Mouse (Mus musculus): ENCODE measurements around the gene Wdr70. TPM values are rescaled to one million over a fixed set of nuclear protein-coding genes. Genes with fewer than 3 reads are reported as not detected.

Wdr70 gene
- polyA plus RNA-seq, 1 experiment from 2014 or later = 69.4 TPM

GRCm38 (mm10) chr15:7884181-7884580 lies 214.8 kb downstream of the Wdr70 start:
- Histone ChIP-seq H3K27ac (no peak overlapping the region), H3K9ac (no peak overlapping the region), H3K4me2 (replicated peaks) (no peak overlapping the region), H3K36me3 (peaks cover 7% of the 10 kb centered on the region; the same call in 1 of the 2 replicates), H3K9me3 (no peaks in the 10 kb centered on the region), H3K4me3 (no peak overlapping the region), H3K4me1 (peaks cover 8% of the 10 kb centered on the region; the same call in 1 of the 2 replicates), H3K27me3 (no peaks in the 10 kb centered on the region)
- WGBS = 94% methylated on average over 11 of the region's 11 CpGs
- no peak for ATAC-seq (ENCODE audit: insufficient number of reproducible peaks, insufficient read depth, low FRiP score, low TSS enrichment)

GRCm38 (mm10) chr15:7879956-7880355 lies 219.1 kb downstream of the Wdr70 start:
- no peak overlapping the region for H3K9ac ChIP-seq
- H3K4me2 ChIP-seq (replicated peaks) = no peak overlapping the region; the same call in 1 of the 2 replicates
- peaks cover 7% of the 10 kb centered on the region; the same call in 1 of the 2 replicates for H3K36me3 ChIP-seq
- 37% methylated on average over 7 of the region's 7 CpGs for WGBS
- no peak overlapping the region for H3K4me3 ChIP-seq
- no peak overlapping the region for H3K27ac ChIP-seq
- no peaks in the 10 kb centered on the region for H3K27me3 ChIP-seq
- H3K9me3 ChIP-seq = no peaks in the 10 kb centered on the region
- no peak for ATAC-seq (ENCODE audit: insufficient number of reproducible peaks, insufficient read depth, low FRiP score, low TSS enrichment)
- peaks cover 15% of the 10 kb centered on the region for H3K4me1 ChIP-seq

DNA sequence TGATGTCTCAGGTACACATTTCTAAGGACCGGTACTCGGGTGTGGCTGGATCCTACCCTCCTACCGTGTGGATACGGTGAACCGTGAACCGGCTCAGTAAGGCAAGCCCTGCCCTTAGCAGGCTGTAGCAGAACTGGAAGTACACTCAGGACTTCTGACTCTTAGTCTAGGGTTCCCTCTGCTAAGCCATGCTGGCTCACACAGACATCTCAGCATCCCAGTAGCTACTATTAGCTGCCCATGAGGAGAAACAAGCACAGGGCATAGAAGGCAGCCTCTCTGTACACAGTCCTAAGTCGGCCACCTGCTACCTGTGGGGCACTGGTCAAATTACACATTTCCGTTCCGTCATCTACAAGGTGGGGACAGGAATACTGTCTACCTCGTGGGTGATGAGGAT lies 220.1 kb downstream of the Wdr70 start:
- WGBS = 82% methylated on average over 10 of the region's 10 CpGs
- H3K9me3 ChIP-seq = no peaks in the 10 kb centered on the region
- no peak overlapping the region for H3K4me3 ChIP-seq
- peaks cover 15% of the 10 kb centered on the region for H3K4me1 ChIP-seq
- H3K36me3 ChIP-seq = peaks cover 7% of the 10 kb centered on the region; the same call in 1 of the 2 replicates
- no peak overlapping the region for H3K27ac ChIP-seq
- H3K4me2 ChIP-seq (replicated peaks) = no peak overlapping the region
- 0 out of 2 replicates have a peak, but pooled peaks have one; percentile 28 for ATAC-seq (ENCODE audit: insufficient number of reproducible peaks, insufficient read depth, low FRiP score, low TSS enrichment)
- no peak overlapping the region for H3K9ac ChIP-seq
- no peaks in the 10 kb centered on the region for H3K27me3 ChIP-seq

GRCm38 (mm10) chr15:7877560-7878467 lies 221.2 kb downstream of the Wdr70 start:
- Histone ChIP-seq H3K9ac (no peak overlapping the region), H3K27ac (no peak overlapping the region), H3K4me2 (replicated peaks) (no peak overlapping the region), H3K9me3 (no peaks in the 10 kb centered on the region), H3K36me3 (peaks cover 7% of the 10 kb centered on the region; the same call in 1 of the 2 replicates), H3K4me3 (no peak overlapping the region), H3K4me1 (peaks cover 15% of the 10 kb centered on the region), H3K27me3 (no peaks in the 10 kb centered on the region)
- 60% methylated on average over 22 of the region's 22 CpGs for WGBS
- ATAC-seq (ENCODE audit: insufficient number of reproducible peaks, insufficient read depth, low FRiP score, low TSS enrichment) = no peak

- Histone ChIP-seq H3K4me2 (replicated peaks) (no peak overlapping the region), H3K4me1 (peaks cover 15% of the 10 kb centered on the region), H3K9ac (no peak overlapping the region), H3K27me3 (no peaks in the 10 kb centered on the region), H3K9me3 (no peaks in the 10 kb centered on the region), H3K4me3 (no peak overlapping the region), H3K27ac (no peak overlapping the region), H3K36me3 (no peaks in the 10 kb centered on the region)
- 73% methylated on average over 6 of the region's 6 CpGs for WGBS
- ATAC-seq (ENCODE audit: insufficient number of reproducible peaks, insufficient read depth, low FRiP score, low TSS enrichment) = no peak
Measured at GRCm38 (mm10) chr15:7875879-7876278, 223.1 kb downstream of the Wdr70 start.

GRCm38 (mm10) chr15:7872473-7872872 lies 226.5 kb downstream of the Wdr70 start:
- no peak overlapping the region for H3K4me2 ChIP-seq (replicated peaks)
- no peak for ATAC-seq (ENCODE audit: insufficient number of reproducible peaks, insufficient read depth, low FRiP score, low TSS enrichment)
- H3K4me3 ChIP-seq = no peak overlapping the region
- no peaks in the 10 kb centered on the region for H3K4me1 ChIP-seq
- no peak overlapping the region for H3K9ac ChIP-seq
- no peaks in the 10 kb centered on the region for H3K27me3 ChIP-seq
- no peaks in the 10 kb centered on the region for H3K9me3 ChIP-seq
- H3K36me3 ChIP-seq = no peaks in the 10 kb centered on the region
- H3K27ac ChIP-seq = no peak overlapping the region
- WGBS = 35% methylated on average over 5 of the region's 5 CpGs

DNA sequence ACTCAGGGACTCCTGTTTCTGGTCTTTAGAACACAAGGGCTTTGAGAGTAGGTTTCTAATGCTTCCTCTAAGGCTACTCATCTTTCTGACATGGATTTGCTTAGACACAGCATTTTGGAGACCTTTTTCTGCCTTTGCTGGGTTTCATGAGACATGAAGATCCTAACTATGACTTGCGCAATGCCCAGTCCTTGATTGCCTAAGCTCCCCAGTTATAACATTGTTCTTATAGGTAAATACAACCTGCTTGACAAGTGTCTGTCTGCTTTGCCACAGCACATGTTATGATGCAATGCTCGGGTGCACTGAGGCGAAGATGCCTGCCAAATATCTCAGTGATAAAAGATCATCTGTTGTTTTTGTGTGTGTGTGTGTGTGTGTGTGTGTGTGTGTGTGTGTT lies 233.7 kb downstream of the Wdr70 start:
- Histone ChIP-seq H3K9ac (no peak overlapping the region), H3K27me3 (no peaks in the 10 kb centered on the region), H3K36me3 (no peaks in the 10 kb centered on the region), H3K27ac (no peak overlapping the region), H3K4me1 (no peaks in the 10 kb centered on the region), H3K4me2 (replicated peaks) (no peak overlapping the region), H3K9me3 (no peaks in the 10 kb centered on the region), H3K4me3 (no peak overlapping the region)
- 88% methylated on average over 3 of the region's 3 CpGs for WGBS
- ATAC-seq (ENCODE audit: insufficient number of reproducible peaks, insufficient read depth, low FRiP score, low TSS enrichment) = no peak

- no peak for ATAC-seq (ENCODE audit: insufficient number of reproducible peaks, insufficient read depth, low FRiP score, low TSS enrichment)
- Histone ChIP-seq H3K27me3 (no peaks in the 10 kb centered on the region), H3K4me3 (no peak overlapping the region), H3K9ac (no peak overlapping the region), H3K27ac (no peak overlapping the region), H3K4me1 (no peaks in the 10 kb centered on the region), H3K36me3 (no peaks in the 10 kb centered on the region), H3K9me3 (no peaks in the 10 kb centered on the region), H3K4me2 (replicated peaks) (no peak overlapping the region)
- WGBS = 57% methylated on average over 5 of the region's 5 CpGs
Measured at GRCm38 (mm10) chr15:7863328-7863727, 235.7 kb downstream of the Wdr70 start.

DNA sequence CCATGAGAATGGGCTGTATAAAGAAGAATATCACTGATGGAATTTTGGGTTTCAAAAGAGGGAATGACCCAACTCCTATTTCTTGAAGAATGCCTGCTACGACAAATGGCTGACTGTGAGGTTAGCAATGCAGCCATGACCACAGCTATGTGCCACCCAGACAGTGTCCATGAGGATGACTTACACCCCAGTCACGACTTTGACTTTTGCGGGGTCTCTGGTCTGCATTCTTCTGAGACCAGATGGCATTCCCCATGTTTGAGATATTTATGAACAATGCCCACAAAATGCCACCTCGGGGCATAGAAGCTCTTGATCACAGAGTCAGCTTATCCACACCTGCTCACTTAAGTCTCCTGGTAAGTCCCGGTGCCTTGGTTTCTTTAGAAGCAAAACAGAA lies 236.1 kb downstream of the Wdr70 start:
- ATAC-seq (ENCODE audit: insufficient number of reproducible peaks, insufficient read depth, low FRiP score, low TSS enrichment) = no peak
- H3K4me1 ChIP-seq = no peaks in the 10 kb centered on the region
- no peak overlapping the region for H3K4me2 ChIP-seq (replicated peaks)
- H3K4me3 ChIP-seq = no peak overlapping the region
- no peak overlapping the region for H3K9ac ChIP-seq
- WGBS = 84% methylated on average over 5 of the region's 5 CpGs
- no peaks in the 10 kb centered on the region for H3K36me3 ChIP-seq
- no peaks in the 10 kb centered on the region for H3K9me3 ChIP-seq
- no peak overlapping the region for H3K27ac ChIP-seq
- H3K27me3 ChIP-seq = no peaks in the 10 kb centered on the region

- no peak overlapping the region for H3K27ac ChIP-seq
- 72% methylated on average over 5 of the region's 5 CpGs for WGBS
- H3K27me3 ChIP-seq = no peaks in the 10 kb centered on the region
- H3K9me3 ChIP-seq = no peaks in the 10 kb centered on the region
- no peak overlapping the region for H3K4me3 ChIP-seq
- H3K36me3 ChIP-seq = no peaks in the 10 kb centered on the region
- H3K9ac ChIP-seq = no peak overlapping the region
- no peak for ATAC-seq (ENCODE audit: insufficient number of reproducible peaks, insufficient read depth, low FRiP score, low TSS enrichment)
- no peak overlapping the region for H3K4me2 ChIP-seq (replicated peaks)
- H3K4me1 ChIP-seq = no peaks in the 10 kb centered on the region
Measured at GRCm38 (mm10) chr15:7858841-7859240, 240.2 kb downstream of the Wdr70 start.

DNA sequence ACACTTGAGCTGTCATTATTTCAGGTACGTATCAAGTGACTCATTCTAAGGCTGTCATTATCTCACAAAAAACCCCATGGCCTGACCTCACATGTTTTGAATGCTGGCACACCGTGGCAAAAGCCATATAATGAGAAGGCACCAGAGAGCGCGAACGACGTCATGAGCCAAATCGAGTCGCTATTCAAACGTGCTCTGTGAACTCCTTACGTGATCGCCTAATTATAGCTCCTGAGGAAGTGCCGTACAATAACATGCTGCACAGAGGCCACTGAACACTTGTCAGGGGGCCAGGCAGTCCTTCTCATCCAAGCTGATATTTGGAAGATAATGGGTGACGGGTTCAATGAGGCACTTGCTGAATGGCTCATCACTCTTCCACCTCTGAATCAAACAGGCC lies 241.6 kb downstream of the Wdr70 start:
- no peaks in the 10 kb centered on the region for H3K9me3 ChIP-seq
- H3K27me3 ChIP-seq = no peaks in the 10 kb centered on the region
- no peak overlapping the region for H3K27ac ChIP-seq
- no peak overlapping the region for H3K4me2 ChIP-seq (replicated peaks)
- 78% methylated on average over 13 of the region's 13 CpGs for WGBS
- H3K9ac ChIP-seq = no peak overlapping the region
- H3K4me1 ChIP-seq = no peaks in the 10 kb centered on the region
- H3K36me3 ChIP-seq = no peaks in the 10 kb centered on the region
- ATAC-seq (ENCODE audit: insufficient number of reproducible peaks, insufficient read depth, low FRiP score, low TSS enrichment) = no peak
- no peak overlapping the region for H3K4me3 ChIP-seq

- H3K27ac ChIP-seq = no peak overlapping the region
- WGBS = 80% methylated on average over 4 of the region's 4 CpGs
Measured at GRCm38 (mm10) chr15:7842398-7842797, 256.6 kb downstream of the Wdr70 start.

More at GRCm38 (mm10) chr15:7842398-7842797, 256.6 kb downstream of the Wdr70 start:
- peaks cover 5% of the 10 kb centered on the region for H3K4me1 ChIP-seq
- no peak for ATAC-seq (ENCODE audit: insufficient number of reproducible peaks, insufficient read depth, low FRiP score, low TSS enrichment)
- H3K9ac ChIP-seq = no peak overlapping the region
- H3K27me3 ChIP-seq = no peaks in the 10 kb centered on the region
- H3K36me3 ChIP-seq = no peaks in the 10 kb centered on the region
- H3K4me3 ChIP-seq = no peak overlapping the region
- no peaks in the 10 kb centered on the region for H3K9me3 ChIP-seq
- no peak overlapping the region for H3K4me2 ChIP-seq (replicated peaks)

Measured in embryonic facial prominence, embryonic 12.5 days (tissue).